Comparison of ENCODE assay signal across 8 mouse cellular contexts in the genomic region with DNA sequence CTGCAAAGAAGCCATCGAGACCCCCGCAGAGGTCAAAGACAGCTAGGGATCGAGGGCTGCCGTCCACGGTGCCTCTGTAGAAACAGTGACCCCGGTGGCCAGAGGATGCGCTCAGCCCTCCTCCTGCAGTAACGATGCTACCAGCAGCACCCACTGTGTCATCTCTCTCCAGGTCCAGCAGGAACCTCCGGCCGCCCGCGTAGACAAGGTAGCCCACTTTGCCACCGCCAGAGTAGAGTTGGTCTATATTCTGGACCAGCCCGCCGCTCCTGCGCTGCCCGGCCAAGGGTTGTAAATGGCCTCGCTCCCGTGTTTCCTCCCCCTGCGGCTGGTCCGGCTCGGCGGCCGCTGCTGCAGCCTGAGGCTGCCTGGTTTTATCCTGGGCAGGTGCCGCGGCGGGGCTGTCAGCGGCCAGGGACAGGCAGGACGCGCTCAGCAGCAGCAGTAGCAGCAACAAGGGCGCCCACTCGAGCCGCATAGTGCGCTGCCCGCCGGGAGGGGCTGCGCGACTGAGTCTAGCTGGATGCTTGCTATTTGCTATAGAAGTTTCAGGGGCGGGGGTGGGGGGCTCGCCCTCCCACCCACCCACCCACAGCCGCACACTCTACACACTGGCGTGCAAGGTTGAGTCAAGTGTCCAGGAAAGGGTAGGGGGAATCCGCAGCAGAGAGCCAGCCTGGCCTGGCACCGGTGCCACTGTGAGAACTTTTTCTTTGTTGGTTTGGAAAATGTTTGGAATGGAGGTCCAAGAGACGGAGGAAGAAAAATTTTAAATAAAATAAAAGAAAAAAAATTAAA. TPM values are rescaled to one million over a fixed set of nuclear protein-coding genes. Genes with fewer than 3 reads are reported as not detected.
DNase-seq lines count a peak whose midpoint lies in the region; ATAC-seq and TF ChIP-seq lines count a peak whose summit lies in the region.

No protein-coding gene starts in this region.

- peak; percentile 58 for DNase-seq in lung, embryonic 14.5 days
- DNase-seq in lung, postnatal 36 days: no peak
- DNase-seq in cerebellum, postnatal 36 days: peak; percentile 24 to 29
- peak; percentile 48 to 63 for DNase-seq in heart, adult 2 months
- DNase-seq in mesoderm, embryonic 11.5 days (ENCODE audit: low read depth, low spot score): peak; percentile 51
- no peak for DNase-seq in thymus, postnatal 14 days

- under 1% methylated on average over 45 of the region's 45 CpGs for WGBS in lung, embryonic 14.5 days
- WGBS in heart, adult 2 months: 3% methylated on average over 45 of the region's 45 CpGs
- WGBS in kidney, embryonic 15.5 days: under 1% methylated on average over 43 of the region's 45 CpGs
- 3% methylated on average over 45 of the region's 45 CpGs for WGBS in small intestine, adult 2 months

- intact Hi-C loops in heart, adult 2 months (cut with DNase I): loop anchor here (5.0 kb wide), 3 partner anchors 67 to 517 kb away; no protein-coding TSS in a partner anchor

- no peak for TF ChIP-seq CTCF in lung, embryonic 14.5 days (IDR thresholded peaks at IDR 0.05; ENCODE audit: low read depth)
- 0 out of 2 replicates have a peak, but pooled peaks have one; percentile 4 for TF ChIP-seq CTCF in heart, adult 2 months (IDR thresholded peaks at IDR 0.05)
- TF ChIP-seq CTCF in small intestine, adult 2 months (IDR thresholded peaks at IDR 0.05; ENCODE audit: extremely low read depth, insufficient read length, insufficient replicate concordance, low read depth, low read length): no peak

- 0 out of 2 replicates have a peak, but pooled peaks have one; percentile 4 for TF ChIP-seq POLR2A in heart, adult 2 months (IDR thresholded peaks at IDR 0.05; ENCODE audit: insufficient read depth, low read depth, low read length)
- no peak for TF ChIP-seq POLR2A in small intestine, adult 2 months (IDR thresholded peaks at IDR 0.05; ENCODE audit: low read depth, low read length)

- no peaks in the 10 kb centered on the region for H3K79me2 ChIP-seq in heart, adult 2 months (replicated peaks; ENCODE audit: control insufficient read depth, insufficient read depth, low read length)

- H3K36me3 ChIP-seq in lung, embryonic 14.5 days (ENCODE audit: insufficient read depth): no peaks in the 10 kb centered on the region
- no peaks in the 10 kb centered on the region for H3K36me3 ChIP-seq in heart, adult 2 months (ENCODE audit: control insufficient read depth, insufficient read depth, low read length)
- no peaks in the 10 kb centered on the region for H3K36me3 ChIP-seq in kidney, embryonic 15.5 days
- H3K36me3 ChIP-seq in small intestine, adult 2 months (ENCODE audit: control insufficient read depth, insufficient read depth, low read length): no peaks in the 10 kb centered on the region

- no peaks in the 10 kb centered on the region for H3K9me3 ChIP-seq in lung, embryonic 14.5 days (ENCODE audit: low read depth, low read length)
- no peaks in the 10 kb centered on the region for H3K9me3 ChIP-seq in kidney, embryonic 15.5 days (replicated peaks)

- H3K4me1 ChIP-seq in lung, embryonic 14.5 days (ENCODE audit: insufficient read depth): peaks cover 9% of the 10 kb centered on the region; the same call in 1 of the 2 replicates
- peaks cover 2% of the 10 kb centered on the region; the same call in 1 of the 2 replicates for H3K4me1 ChIP-seq in heart, adult 2 months (ENCODE audit: control insufficient read depth, insufficient read depth, low read length)
- peaks cover 20% of the 10 kb centered on the region for H3K4me1 ChIP-seq in kidney, embryonic 15.5 days
- H3K4me1 ChIP-seq in small intestine, adult 2 months (ENCODE audit: control insufficient read depth, insufficient read depth, insufficient read length, low read length): no peaks in the 10 kb centered on the region

- H3K9ac ChIP-seq in lung, embryonic 14.5 days: peak overlapping the region; percentile 41
- peak overlapping the region; percentile 83 for H3K9ac ChIP-seq in heart, adult 2 months (ENCODE audit: low read depth, low read length)
- H3K9ac ChIP-seq in kidney, embryonic 15.5 days: peak overlapping the region; percentile 61

- no peak overlapping the region; the same call in 1 of the 2 replicates for H3K27ac ChIP-seq in lung, embryonic 14.5 days (ENCODE audit: low read depth)
- peak overlapping the region; percentile 83 for H3K27ac ChIP-seq in heart, adult 2 months
- peak overlapping the region; percentile 85 for H3K27ac ChIP-seq in kidney, embryonic 15.5 days
- H3K27ac ChIP-seq in small intestine, adult 2 months (ENCODE audit: insufficient read depth, low read depth, low read length): no peak overlapping the region

- TF ChIP-seq EP300 in heart, adult 2 months (IDR thresholded peaks at IDR 0.05; ENCODE audit: insufficient read depth, low read depth, low read length): no peak

- H3K27me3 ChIP-seq in lung, embryonic 14.5 days (ENCODE audit: insufficient read depth, low read length): peaks cover 16% of the 10 kb centered on the region; the same call in 1 of the 2 replicates
- H3K27me3 ChIP-seq in heart, adult 2 months (ENCODE audit: control insufficient read depth, insufficient read depth, low read length): no peaks in the 10 kb centered on the region
- no peaks in the 10 kb centered on the region for H3K27me3 ChIP-seq in kidney, embryonic 15.5 days
- H3K27me3 ChIP-seq in small intestine, adult 2 months (ENCODE audit: control insufficient read depth, insufficient read depth, low read length): peaks cover 15% of the 10 kb centered on the region

- H3K4me3 ChIP-seq in lung, embryonic 14.5 days (ENCODE audit: low read depth, low read length): peak overlapping the region; percentile 48
- H3K4me3 ChIP-seq in heart, adult 2 months: peak overlapping the region; percentile 62
- peak overlapping the region; percentile 58 for H3K4me3 ChIP-seq in kidney, embryonic 15.5 days (replicated peaks)
- H3K4me3 ChIP-seq in small intestine, adult 2 months (ENCODE audit: low read depth, low read length): peak overlapping the region; percentile 45

- peak; percentile 50 for ATAC-seq in lung, embryonic 14.5 days (ENCODE audit: insufficient read depth)
- ATAC-seq in kidney, embryonic 15.5 days (replicated peaks; ENCODE audit: low FRiP score): peak; percentile 70

- peak overlapping the region; percentile 65 for H3K4me2 ChIP-seq in lung, embryonic 14.5 days
- peak overlapping the region; percentile 95 for H3K4me2 ChIP-seq in kidney, embryonic 15.5 days

RNA-seq across cellular contexts. Expression of a gene that starts 1.6 kb away (rescaled TPM):
- polyA plus RNA-seq in lung, embryonic 14.5 days (2014; fragmentation: Nextera tagmentation; extraction: Ambion mirVana): 3.2 and 3.7 TPM in 2 replicates
- 1 to 10 TPM; 7.4 to 7.5 TPM for total RNA-seq in heart, adult 2 months (2021)
- polyA plus RNA-seq in heart, adult 2 months (2012; rRNA removed): 3.6 and 4.8 TPM in 2 replicates
- 5.2 and 5.3 TPM in 2 replicates for polyA plus RNA-seq in kidney, embryonic 15.5 days (2015; fragmentation: Nextera tagmentation; extraction: Ambion mirVana)
- polyA plus RNA-seq in small intestine, adult 2 months (2012; rRNA removed): 0.20 and 0.34 TPM in 2 replicates

Comparison
In these comparisons a context has a peak if more than half of its experiments do, and no peak if none do; other contexts are left out.
1. DNase-seq: peak in lung, embryonic 14.5 days (single experiment), cerebellum, postnatal 36 days (2 of 2), heart, adult 2 months (2 of 2) and mesoderm, embryonic 11.5 days (single experiment); none in lung, postnatal 36 days (single experiment) and thymus, postnatal 14 days (single experiment).
2. H3K27ac ChIP-seq: peak in heart, adult 2 months (single experiment) and kidney, embryonic 15.5 days (single experiment); none in lung, embryonic 14.5 days (single experiment) and small intestine, adult 2 months (single experiment).
3. Peak in every context shown above with its lines, with median percentiles within 50 percentile points of each other: H3K4me3 ChIP-seq and H3K9ac ChIP-seq.